Mouse (Mus musculus) spleen, postnatal 36 days (tissue): ENCODE measurements around the gene Dnajc15.
A peak's percentile ranks its signal among the peaks of the same experiment; 100 is the strongest.

ENCODE experiments used
- DNase-seq, 2 experiments: peaks; one replicate each; pipeline ENCODE4 v3.0.0; 2022; ENCODE audit warnings: low spot score in 2 of 2, mixed read lengths in 1 of 2

Gene Dnajc15

GRCm38 (mm10) chr14:77796506-77796905, 78.4 kb downstream of the Dnajc15 start:
- DNase-seq = no peak

GRCm38 (mm10) chr14:77795240-77795639, 79.7 kb downstream of the Dnajc15 start:
- DNase-seq = peak in 1 of 2 experiments; percentile 2

- no peak for DNase-seq
Observed at GRCm38 (mm10) chr14:77794285-77794949, 80.5 kb downstream of the Dnajc15 start.

GRCm38 (mm10) chr14:77792998-77793397, 81.9 kb downstream of the Dnajc15 start:
- DNase-seq = no peak

GRCm38 (mm10) chr14:77783217-77783616, 91.7 kb downstream of the Dnajc15 start:
- DNase-seq = peak in 1 of 2 experiments; percentile 17

GRCm38 (mm10) chr14:77777365-77777764, 97.6 kb downstream of the Dnajc15 start:
- DNase-seq = no peak

- no peak for DNase-seq
Observed at GRCm38 (mm10) chr14:77776005-77776531, 98.9 kb downstream of the Dnajc15 start.

- DNase-seq = no peak
Observed at GRCm38 (mm10) chr14:77773331-77773730, 101.6 kb downstream of the Dnajc15 start.

- no peak for DNase-seq
Observed at GRCm38 (mm10) chr14:77771626-77772025, 103.3 kb downstream of the Dnajc15 start.
